Mouse (Mus musculus): ENCODE measurements around the gene Rfc2.
A peak's percentile ranks its signal among the peaks of the same experiment; 100 is the strongest.

The Rfc2 gene

DNA sequence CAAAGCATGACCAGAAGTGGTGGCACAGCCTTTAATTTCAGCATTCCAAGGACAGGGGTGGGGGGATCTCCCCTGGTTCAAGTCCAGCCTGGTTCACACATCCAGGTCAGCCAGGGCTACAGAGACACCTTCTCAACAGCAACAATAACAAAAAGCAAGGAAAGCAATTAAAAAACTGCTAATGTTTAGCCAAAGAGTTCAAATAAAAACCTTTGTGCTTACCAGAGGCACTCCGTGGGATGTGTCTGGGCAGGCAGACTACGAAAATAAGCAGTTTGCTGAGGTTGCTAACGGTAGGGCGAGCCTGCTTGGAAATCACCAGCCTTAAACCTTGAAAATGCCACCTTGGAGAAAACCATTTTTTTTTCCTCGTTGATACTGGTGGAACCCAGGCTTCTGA is at the start of gene Rfc2:
Gene Rfc2 (plus strand): TSS at position 221 of the 400 bp plus-strand sequence.
- DNase-seq = no peak

DNA sequence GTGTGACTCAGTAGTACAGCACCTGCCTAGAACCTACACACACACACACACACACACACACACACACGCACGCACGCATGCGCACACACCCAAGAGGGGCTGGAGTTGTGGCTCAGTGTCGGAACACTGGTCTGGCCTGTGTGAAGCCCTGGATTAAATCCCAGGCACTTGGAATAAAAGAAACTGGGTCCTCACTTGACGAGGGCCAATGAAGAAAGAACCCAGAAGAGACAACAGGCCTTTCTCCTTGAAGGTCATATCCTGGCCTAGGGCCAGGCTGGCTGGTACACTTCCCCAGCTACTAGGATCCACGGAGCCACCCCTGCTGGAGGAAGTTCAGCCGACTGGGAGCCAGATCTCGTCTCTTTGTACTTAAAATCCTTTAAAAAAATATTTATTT is 49.6 kb upstream of the Rfc2 start:
- no peak for DNase-seq

DNA sequence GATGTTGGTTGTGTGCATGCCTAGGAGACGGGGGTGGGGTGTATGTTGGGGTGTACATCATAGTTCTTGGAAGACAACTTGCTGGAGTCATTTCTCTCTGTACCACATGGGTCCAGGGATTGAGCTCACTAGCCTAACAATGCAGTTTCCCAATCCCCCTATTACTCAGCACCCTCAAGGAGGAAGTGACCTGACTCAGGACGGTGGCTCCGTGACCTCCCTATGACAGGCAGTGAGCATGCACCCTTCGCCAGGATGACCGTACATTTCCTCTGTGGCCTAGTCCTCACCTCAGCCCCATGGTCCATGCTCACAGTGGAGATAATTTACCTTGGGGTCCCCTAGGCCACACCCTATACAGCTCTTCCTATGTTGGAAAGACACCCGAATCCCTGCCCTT is 48.7 kb upstream of the Rfc2 start:
- DNase-seq = no peak

DNA sequence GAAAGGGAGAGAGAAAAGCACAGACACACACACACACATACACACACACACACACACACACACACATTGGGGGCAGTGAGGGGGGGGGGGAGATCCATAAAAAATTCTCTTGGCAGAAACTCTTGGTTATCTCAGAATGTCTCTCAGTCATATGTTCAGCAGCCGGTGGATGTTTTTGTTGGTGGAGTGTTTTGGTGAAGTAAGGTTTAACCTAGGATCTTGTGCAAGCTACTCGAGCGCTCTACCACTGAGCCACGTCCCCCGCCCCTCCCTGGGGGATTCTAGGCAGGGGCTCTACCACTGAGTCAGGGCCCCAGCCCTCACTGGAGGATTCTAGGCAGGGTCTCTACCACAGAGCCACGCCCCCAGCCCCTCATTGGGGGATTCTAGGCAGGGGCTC is 45.1 kb upstream of the Rfc2 start:
- DNase-seq = no peak

DNA sequence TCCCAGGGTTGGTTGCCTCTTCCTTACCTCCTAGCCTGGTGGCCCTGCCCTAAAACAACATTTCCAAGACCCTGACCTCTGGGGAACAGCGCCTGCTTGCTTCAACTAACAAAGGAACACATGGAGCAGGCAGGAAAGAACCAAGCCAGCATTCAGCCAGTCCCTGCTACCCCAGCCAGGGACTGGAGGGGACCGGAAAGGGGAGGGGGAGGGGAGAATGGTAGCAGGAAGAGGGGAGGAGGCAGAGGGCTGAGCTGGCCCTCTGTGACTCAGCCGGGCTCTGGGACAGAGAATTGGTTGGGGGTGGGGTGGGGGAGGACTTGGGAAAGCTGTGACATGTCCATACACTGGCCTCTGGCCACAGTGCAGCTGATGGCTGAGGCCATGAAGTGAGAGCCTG is 41.3 kb upstream of the Rfc2 start:
- DNase-seq = no peak

DNA sequence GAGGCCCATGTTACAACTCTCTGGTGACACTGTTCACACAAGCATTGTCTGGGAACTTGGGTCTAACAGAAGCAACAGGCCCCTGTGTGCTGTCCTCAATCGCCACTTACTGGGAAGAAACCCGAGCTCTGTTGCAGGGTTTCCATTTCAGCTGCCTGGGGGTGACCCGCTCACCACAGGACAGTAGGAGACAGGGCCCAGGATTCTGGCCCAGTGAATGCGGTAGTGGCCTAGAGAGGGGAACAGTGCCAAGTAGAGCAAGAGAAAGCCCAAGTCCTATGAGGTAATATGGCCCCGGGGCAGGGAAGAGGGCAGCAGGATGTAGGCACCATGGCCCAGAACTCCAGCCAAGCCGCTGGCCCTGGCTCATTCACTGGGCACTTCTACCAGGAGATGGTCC is 40.3 kb upstream of the Rfc2 start:
- DNase-seq = no peak

DNA sequence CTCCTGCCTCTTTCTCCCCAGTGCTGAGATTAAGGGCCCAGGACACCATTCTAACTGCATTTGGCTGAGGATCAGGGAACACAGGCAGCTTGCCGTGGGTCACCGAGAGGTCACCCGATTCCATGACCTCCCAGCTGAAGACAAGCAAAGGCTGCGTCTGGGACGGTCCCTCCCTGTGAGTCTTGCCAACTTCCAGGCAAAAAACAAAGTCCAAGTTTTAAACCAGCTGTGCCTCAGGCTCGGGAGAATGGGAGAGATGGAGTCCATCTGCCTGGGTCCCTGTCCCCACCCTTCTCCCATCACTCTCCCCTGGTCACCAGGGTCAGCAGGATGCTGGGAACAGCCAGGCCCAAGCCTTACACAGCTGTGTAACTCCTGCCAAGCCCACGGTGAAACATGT is 39.5 kb upstream of the Rfc2 start:
- no peak for DNase-seq

DNA sequence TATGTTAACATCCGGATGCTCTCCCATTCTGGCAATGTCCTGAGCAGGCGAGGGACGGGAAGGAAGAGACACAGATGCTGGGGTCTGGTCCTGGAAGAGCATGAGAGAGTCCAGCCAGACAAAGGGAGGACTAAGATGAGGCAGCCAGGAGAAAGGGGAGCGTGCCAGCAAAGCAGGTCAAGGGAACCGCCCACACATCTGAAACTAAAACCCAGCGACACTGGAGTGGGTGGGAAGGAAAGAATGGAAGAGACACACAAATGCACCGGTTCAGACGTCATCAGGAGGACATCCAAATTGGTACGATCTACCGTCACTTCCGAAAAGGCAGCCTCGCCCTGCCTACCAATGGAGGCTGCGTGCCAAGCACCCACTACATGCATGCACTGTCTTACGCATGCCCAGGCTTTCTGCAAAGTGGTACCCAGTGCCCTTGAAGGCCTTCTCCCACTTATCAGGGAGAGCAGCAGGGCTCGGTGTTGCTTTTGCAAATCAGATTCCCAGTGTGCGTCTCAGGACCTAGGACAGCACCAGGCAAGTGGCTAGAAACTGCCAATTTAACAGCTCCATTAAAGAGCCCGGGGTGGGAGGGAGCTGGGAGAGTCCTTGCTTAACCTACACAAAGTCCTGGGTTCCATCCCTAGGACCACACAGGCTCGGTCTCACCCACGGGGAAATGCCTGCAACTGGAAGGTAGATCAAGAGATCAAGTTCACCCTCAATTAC is 36.5 kb upstream of the Rfc2 start:
- DNase-seq = peak; percentile 50

DNA sequence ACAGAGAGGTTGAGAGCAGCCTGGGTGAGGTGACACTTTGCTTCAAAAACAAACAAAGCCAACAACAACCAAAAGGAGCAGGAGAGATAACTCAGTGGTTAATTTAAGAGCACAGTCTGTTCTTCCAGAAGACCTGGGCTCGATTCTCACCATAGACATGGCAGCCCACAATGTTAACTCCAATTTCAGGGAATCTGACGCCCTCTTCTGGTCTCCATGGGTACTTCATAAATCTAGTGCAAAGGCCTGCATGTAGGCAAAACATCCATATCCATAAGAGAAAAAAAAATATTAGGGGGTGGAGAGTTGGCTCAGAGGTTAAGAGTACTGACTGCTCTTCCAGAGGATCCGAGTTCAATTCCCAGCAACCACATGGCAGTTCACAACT is 35.9 kb upstream of the Rfc2 start:
- no peak for DNase-seq

DNA sequence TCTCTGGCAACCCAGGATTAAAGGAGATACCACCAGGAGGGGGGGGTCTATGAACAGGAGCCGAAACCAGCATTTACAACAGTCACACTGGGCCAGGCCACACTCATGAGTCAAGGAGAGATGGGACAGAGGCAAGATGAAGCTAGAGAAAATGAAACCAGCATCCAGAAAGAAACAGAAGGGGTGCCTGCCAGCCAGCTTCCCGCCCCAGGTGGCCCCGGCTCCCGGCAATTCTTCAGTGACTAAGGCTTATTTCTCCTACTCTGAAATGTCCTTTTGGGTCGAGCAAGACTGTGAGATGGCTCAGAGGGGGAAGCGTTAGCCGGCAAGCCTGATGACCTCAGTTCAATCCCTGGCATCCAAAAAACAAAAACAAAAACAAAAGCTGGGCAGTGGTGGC is 34.4 kb upstream of the Rfc2 start:
- no peak for DNase-seq

DNA sequence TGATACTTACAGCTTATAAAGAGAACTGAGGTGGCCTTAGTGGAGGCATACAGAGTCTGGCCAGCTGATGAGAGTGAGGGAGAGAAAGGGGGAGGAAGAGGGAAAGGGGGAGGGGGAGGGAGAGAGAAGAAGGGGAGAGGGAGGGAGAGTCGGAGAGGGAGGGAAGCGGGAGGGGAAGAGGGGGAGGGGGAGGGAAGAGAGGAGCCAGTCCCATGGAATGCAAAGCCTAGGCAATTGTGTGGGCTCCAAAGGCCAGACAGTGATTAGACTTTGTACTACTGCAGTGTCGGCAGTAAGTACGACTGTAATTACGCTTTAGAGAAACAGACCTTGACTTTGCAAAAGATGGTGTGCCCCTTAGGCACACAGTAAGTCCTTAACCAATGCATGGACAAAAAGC is 32.9 kb upstream of the Rfc2 start:
- DNase-seq = no peak

DNA sequence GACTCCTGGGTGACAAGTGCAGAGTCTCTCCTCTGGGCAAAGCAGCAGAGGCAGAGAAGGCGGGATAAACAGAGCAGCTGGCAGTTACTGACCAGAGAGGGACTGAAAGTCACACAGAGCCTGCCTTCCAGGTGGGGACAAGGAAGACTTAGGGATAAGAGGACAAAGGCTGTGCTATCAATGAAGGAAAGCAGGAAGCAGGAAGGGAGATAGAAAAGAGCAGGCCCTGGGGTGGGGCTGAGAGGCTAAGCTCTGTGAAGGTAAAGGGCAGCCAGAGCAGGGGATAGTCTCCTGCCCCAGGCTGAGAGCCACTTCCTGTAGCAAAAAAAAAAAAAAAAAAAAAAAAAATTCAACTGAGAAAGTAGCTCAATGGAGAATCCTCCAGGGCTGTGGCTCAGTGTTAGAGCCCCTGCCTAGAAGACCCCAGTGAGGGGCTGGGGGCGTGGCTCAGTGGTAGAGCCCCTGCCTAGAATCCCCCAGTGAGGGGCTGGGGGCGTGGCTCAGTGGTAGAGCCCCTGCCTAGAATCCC is 31.5 kb upstream of the Rfc2 start:
- DNase-seq = no peak

DNA sequence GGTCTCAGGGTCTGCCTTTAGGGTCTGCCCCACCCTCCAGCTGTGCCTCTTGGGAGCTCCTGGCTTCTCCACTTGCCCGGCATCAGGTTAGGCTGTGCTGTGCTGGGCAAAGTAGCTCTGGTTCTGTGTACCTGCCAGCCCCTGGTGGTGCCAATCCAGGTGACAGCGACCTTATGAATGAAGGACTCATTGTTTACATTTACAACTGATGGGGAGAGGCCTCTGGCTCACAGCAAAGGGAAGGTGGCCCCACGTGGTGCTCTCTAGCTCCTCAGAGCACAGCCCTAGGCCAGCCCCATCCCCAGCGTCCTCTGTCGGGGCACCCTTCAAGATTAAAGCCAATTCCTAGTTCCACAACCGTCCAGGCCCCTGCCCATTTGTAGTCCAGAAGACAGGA is 30.3 kb upstream of the Rfc2 start:
- peak; percentile 61 for DNase-seq

DNA sequence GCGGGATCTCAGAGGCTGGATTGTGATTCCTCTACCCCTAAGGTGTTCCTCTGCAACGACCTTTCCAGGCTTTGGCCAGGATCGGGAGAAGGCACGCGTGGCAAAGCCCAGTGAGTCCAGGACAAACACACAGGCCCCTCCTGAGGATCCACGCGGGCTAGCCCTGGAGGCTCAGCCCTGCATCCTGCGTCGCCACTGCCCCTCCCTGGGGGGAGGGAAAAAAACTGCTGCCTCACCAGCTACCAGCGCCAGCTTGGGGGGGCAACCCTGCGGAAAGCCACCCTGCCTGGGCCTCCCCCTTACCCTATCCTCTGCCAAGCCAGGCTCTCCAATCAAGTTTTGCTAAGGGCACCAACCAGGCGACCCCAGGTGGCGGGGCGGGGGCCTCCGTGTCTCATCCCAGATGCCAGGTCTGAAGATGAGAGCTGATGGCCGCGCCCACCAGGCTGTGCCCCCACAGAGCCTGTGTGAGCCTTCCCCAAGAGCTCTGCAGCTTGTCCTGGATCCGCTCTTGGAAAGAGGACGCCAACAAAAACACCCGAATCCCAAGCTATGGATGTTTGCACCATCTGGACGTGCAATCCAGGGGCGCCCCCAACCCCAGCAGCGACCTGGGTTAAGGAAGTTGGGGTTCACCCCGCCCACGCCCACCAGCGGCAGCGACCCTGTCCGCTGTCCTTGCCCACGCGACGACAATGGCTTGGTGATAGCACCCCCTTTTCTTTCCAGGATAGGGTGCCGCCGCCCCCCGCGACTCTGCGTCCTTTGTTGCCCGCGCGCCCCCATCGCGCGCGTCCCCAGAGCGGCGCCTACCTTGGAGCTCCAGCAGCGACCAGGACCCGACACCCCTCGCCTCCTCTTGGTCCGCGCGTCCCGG is 29.7 kb upstream of the Rfc2 start:
- DNase-seq = peak; percentile 78

DNA sequence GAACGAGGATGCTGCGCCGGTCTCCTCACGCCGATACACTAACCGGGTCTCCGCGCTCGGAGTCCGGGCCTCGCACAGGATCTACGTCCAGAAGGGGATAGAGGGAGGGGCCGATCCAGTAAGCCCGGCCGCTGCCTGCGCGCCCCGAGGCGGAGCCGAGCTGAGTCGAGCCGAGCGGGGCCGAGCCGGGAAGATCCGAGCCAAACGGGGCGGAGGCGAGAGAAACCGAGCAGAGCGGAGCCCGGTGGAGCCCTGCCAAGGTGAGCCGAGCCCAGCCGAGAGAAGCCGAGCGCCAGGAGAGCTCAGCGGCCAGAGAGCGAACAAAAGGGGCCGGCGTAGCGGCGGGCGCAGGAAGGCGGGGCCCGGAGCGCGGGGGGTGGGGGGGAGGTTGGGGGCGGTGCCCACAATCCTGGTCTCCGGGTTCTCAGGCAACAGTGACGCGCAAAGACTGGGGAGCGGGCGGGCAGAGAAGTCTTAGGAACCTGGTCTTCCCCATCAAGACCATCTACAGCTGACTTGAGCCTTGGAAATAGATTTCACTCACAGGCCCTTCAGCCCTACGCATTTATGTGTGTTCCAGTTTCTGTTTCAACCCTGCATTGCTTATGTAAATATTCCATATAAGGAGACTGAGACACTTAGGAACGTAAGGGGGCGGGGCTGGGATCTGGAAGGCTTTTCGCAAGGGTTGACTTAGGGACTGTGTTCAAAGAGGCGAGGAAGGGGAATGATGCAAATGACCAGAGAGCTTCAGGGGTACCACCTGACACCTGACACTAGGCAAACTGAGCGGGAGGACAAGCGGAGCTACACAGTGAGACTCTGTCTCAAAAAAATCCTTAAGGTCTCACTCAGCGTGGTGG is 28.8 kb upstream of the Rfc2 start, which contains the start of gene Clip2:
Gene Clip2 (minus strand): TSS at position 325 of the 863 bp plus-strand sequence.
- peak; percentile 98 for DNase-seq

DNA sequence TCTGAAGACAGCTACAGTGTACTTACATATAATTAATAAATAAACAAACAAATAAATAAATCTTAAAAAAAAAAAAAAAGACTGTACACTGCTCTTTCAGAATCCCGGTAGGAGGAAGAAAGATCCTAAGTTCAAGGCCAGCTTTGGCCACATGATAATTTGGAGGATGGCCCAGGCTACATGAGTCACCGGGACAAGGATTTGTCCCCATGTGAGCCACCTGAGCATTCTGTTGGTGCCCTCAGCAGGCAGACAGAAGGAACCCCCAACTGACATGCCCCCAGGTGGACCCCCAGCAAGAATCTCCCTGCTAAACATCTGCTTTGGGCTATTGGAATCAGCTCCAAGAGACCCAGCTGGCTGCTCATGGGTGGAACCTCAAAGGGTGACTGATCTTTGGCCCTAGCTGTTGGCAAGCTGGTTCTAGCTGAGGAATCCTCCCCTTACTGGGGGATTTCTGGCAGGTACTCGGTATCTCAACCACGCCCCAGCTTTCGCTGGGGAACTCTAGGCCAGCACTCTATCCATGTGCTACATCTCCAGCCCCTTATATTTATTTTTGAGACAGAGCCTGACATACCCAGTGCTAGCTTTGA is 27.1 kb upstream of the Rfc2 start:
- peak; percentile 44 for DNase-seq

DNA sequence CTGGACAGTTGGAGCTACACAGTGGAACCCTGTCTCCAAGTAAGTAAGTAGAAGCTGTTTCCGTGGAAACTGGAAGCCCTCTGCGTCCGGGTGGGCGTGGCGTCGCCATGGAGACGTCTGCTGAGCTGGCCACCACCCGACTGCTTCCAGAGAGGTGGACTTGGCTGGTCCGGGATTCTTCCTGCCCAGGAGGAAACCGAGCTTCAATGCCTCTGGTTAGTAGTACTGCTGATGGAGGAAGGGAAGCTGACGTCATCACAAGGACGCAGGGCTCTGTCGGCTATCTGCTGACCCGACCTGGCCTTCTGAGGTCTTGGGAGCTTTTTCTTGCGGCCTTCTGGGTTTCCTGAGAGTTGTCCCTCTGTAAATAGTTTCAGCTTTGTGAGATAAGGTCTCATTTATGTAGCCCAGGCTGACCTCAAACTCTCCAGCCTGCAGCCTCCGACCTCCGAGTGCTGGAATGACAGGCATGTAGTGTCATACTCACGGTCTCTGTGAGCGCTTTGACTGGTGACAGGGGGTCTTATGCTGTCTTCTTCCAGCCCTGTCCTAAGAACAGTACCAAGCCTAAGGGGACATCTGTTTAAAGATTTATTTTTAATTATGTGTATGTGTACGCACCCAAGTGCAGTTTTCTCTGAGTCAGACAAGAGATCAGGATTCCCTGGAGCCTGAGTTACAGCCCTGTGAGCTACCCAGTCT is 25.6 kb upstream of the Rfc2 start:
- DNase-seq = peak; percentile 41

DNA sequence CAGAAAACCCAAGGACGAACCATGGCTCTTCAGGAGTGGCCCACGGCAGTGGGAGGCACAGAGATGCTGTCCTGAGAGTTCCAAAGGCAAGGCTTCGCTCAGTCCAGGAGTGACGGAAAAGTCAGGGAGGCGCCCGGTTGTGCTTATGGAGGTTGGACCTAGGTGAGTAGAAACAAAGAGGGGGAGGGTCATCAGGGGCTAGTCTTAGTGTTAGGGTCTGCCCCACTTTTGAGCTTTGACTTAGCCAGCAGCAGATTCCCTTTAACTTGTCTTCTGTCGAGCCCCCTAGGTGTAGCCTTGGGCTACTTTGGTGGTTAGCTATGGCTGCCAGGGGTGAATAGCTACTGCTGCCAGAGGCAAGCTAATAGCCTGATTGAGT is 21.1 kb upstream of the Rfc2 start, which contains the start of gene Syna:
Gene Syna (minus strand): TSS at position 101 of the 379 bp plus-strand sequence.
- DNase-seq = no peak

DNA sequence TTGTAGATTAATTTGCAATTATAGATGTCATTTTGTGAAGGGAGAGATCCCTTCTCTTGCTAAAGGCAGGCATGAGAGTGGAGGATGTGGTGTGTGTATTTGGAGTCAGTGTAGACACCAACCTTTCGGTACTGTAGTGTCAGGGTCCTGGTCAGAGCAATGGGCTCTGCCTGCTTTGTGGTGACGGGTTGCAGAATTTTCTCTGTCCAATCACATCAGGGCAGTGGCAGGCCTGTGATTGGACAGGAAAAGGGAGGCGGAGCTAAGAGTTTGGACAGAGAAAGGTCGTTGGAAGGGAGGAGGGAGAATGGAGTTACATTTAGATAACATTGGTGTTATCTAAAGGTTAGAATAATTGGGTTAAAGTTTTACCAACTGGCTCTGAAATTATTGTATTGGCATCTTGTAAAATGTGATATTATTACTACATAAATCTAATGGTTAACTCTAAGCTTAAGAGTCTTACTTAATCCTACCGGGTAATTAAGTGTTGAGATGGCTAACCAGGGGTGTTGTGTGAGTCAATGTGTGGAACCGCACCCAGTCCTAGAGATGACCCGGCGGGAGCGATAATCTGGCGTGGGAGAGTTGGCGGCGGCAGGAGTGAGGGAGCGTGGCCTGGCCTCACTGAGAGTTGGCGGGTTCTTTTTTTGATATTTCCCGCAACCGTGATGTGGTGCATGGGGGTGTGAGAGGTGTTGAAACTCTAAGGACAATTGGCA is 20.6 kb upstream of the Rfc2 start:
- no peak for DNase-seq

DNA sequence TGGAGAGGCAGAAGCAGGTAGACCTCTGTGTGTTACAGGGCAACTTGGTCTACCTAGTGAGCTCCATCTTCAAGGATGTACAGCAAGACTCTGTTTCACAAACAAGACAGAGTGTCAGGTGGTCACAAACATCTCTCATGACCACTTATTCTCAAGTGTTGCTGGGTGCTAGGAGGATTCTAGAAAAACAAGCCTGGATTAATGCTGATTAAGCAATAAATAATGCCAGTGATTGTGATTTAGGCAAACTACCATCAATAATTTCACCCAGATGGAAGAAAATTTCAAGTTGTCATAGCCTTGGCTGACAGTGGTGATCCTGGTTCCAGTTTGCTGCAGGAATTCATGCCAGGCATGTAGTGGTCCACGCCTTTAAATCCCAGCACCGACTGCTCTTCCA is 16.9 kb upstream of the Rfc2 start:
- DNase-seq = no peak

DNA sequence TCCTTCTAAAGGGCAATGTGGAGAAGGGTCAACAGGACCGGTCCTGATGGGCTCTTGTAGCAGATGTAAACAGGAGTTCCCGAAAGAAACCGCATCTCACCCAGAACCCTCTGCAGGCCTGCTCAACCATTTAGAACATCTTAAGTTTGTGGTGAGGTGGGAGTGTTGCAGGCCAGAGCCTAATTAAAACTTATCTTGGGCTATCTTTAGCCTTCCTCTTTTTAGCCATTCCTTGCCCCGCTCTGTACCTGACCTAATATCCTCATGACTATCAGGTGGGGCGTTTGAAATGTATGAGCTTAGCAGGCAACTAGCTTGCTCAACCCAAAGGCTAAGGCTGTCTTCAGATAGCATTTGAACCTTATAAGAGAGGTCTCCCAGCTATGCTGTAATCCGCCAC is 15.5 kb upstream of the Rfc2 start:
- DNase-seq = no peak
